Mouse (Mus musculus) kidney, embryonic 16.5 days (tissue): ENCODE results near the gene Exoc5. TPM values are rescaled to one million over a fixed set of nuclear protein-coding genes. Genes with fewer than 3 reads are reported as not detected.
"Not testable (repeated sequence)": the region's sequence is repeated elsewhere in the genome, so short reads cannot be mapped to it uniquely, and the experiment has no call there.

Experiments
- ATAC-seq: fragments of 200-750 bp; cut with Nextera tagmentation; 2 replicates; pipeline ENCODE4 v1.8.0; 2017; ENCODE audit warnings: moderate TSS enrichment; ENCODE audit not compliant: low FRiP score, low TSS enrichment
- H3K27ac ChIP-seq: fragments of 300-500 bp; sonication (generic); 2 replicates; pipeline ENCODE4 v1.5.1; 2014; ENCODE audit warnings: low read length
- H3K27me3 ChIP-seq: fragments of 300-500 bp; sonication (generic); 2 replicates; pipeline ENCODE4 v1.6.1; 2014; ENCODE audit warnings: low read length, control low read depth, mixed read lengths; ENCODE audit not compliant: insufficient read depth
- H3K36me3 ChIP-seq: fragments of 300-500 bp; sonication (generic); 2 replicates; pipeline ENCODE4 v1.6.1; 2014; ENCODE audit warnings: low read length, control low read depth, mixed read lengths; ENCODE audit not compliant: insufficient read depth
- H3K4me1 ChIP-seq: fragments of 300-500 bp; sonication (generic); 2 replicates; pipeline ENCODE4 v1.6.1; 2014; ENCODE audit warnings: low read length, control low read depth, mixed read lengths; ENCODE audit not compliant: insufficient read depth
- H3K4me2 ChIP-seq: fragments of 300-500 bp; sonication (generic); replicated peaks from 2 replicates; pipeline ENCODE4 v1.6.1; 2014; ENCODE audit warnings: low read depth, low read length
- H3K4me3 ChIP-seq: fragments of 300-500 bp; sonication (generic); 2 replicates; pipeline ENCODE4 v1.5.1; 2014; ENCODE audit warnings: mild to moderate bottlenecking, low read length
- H3K9ac ChIP-seq: fragments of 300-500 bp; sonication (generic); replicated peaks from 2 replicates; pipeline ENCODE4 v1.6.1; 2014; ENCODE audit warnings: low read length
- H3K9me3 ChIP-seq: fragments of 300-500 bp; sonication (generic); 2 replicates; pipeline ENCODE4 v1.6.1; 2016; ENCODE audit warnings: low read length, control low read depth
- WGBS: fragments of 180-500 bp; shearing (Covaris S2); extraction: QIAGEN DNeasy Blood & Tissue Kit; methylation state at CpG from one replicate; pipeline ENCODE4 v1.1.7; 2014; 5-methylcytosine and 5-hydroxymethylcytosine counted together
- polyA plus RNA-seq: library from polyadenylated mRNA; unstranded; fragments of >200 nt; fragmentation: Nextera tagmentation; extraction: Ambion mirVana; gene quantifications from 2 replicates; pipeline ENCODE4 v1.2.1, GENCODE M21; 2015

The Exoc5 gene
- polyA plus RNA-seq, result 40.4 and 42.5 TPM in 2 replicates

DNA sequence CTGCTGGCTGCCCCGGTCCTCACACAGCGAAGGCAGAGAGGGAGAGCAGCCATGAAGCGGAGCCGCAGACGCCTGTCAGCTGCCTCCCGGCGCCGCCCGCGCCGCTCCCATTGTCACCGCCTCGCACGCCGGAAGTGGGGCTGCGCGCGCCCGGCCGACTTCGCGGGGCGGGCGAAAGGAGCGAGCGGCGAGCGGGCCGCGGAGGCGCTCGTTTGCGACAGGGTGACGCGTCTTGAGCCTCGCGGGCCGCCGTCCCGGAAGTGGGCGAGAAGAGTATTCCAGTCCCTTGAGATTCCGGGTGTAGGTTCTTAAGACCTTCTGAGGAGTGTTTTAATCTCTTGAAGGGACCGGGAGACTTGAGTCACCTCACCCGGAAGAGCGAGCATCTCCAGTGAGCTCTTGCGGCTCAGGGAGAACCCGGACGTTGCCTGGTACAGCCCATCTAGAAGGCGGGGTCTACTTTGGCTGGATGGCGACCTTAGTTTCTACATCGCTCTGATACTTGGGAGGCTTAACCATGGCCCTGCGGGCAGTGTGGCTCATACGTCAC lies at the start of gene Exoc5:
Exoc5 (minus strand) TSS at position 380 of the 550 bp plus-strand sequence.
- H3K36me3 ChIP-seq, result no peaks in the 10 kb centered on the region
- under 1% methylated on average over 51 of the region's 53 CpGs for WGBS

DNA sequence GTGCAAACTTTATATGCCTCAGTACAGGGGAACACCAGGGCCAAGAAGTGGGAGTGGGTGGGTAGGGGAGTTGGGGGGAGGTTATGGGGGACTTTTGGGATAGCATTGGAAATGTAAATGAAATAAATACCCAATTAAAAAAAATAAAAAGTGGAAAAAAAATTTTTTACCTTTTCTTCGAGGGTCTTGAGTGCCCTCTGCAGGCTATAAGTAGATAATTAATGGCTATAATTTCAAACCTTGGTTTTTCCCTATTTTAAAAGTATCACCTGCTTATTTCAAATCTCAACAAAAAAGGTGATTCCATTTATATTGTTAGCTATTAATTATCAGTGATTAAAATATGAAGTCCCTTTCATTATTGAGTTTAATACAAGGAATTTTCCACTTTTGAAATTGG lies 25.3 kb upstream of the Exoc5 start:
- not testable (repeated sequence) for H3K9me3 ChIP-seq, H3K9ac ChIP-seq, H3K4me3 ChIP-seq, H3K4me2 ChIP-seq, H3K27me3 ChIP-seq, H3K27ac ChIP-seq, ATAC-seq, H3K4me1 ChIP-seq, H3K36me3 ChIP-seq
- 47% methylated on average over 1 of the region's 1 CpGs for WGBS

More for the DNA sequence above, at the start of gene Exoc5:
- peaks cover 14% of the 10 kb centered on the region for H3K4me1 ChIP-seq
- H3K4me3 ChIP-seq, result peak within 1 kb of the TSS; percentile 94
- H3K27ac ChIP-seq, result peak within 1 kb of the TSS; percentile 98
- ATAC-seq, result peak; percentile 97
- no peaks in the 10 kb centered on the region for H3K27me3 ChIP-seq
- no peaks in the 10 kb centered on the region for H3K9me3 ChIP-seq
- peak within 1 kb of the TSS; percentile 96 for H3K9ac ChIP-seq
- peak within 1 kb of the TSS; percentile 70 for H3K4me2 ChIP-seq

DNA sequence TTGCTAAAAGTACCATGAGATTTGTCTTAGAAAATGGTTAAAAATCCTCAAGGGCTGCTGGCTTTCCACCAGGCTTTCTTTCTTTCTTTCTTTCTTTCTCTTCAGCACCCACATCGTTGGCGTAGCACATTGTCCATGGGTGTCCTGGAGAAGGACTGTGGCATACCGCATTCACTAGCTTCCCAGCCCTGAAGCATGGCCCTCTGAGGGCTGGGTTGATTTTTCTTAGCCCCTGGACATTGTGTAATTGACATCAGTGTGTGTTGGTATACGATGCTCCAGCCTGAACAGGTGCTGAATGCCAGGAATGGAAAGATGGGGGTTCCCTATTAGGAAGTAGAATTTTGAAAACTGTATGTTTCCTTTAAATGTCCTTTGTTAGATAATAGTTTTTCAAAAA lies 24.8 kb upstream of the Exoc5 start:
- WGBS, result 94% methylated on average over 4 of the region's 4 CpGs
- Histone ChIP-seq H3K4me3 (no peak overlapping the region), H3K9me3 (no peaks in the 10 kb centered on the region), H3K4me1 (0 out of 2 replicates have a peak, but pooled peaks cover 11% of the 10 kb centered on the region), H3K36me3 (0 out of 2 replicates have a peak, but pooled peaks cover 4% of the 10 kb centered on the region), H3K27me3 (no peaks in the 10 kb centered on the region), H3K27ac (no peak overlapping the region), H3K9ac (no peak overlapping the region), H3K4me2 (no peak overlapping the region)
- ATAC-seq, result no peak

DNA sequence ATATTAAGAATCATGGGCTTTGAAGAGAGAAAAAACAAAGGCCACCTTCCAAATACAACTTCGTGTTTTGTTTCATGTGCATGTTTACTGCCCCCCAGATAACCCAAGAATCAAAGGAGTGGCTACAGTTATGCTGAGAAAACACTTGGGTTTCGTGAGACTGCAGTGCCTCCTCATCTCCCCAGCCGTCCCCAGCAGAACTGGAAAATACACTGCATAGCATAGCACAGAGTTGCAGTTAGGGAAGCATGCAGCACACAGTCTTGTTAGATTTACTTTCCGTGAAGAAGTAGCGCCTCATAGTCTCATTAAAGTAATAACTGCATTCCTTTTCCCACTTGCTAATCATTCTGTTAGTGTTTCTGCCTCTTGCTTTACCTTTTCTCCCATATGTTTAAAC lies 23.6 kb upstream of the Exoc5 start:
- Histone ChIP-seq H3K4me3 (no peak overlapping the region), H3K9ac (no peak overlapping the region), H3K36me3 (0 out of 2 replicates have a peak, but pooled peaks cover 7% of the 10 kb centered on the region), H3K4me2 (no peak overlapping the region), H3K27me3 (no peaks in the 10 kb centered on the region), H3K4me1 (0 out of 2 replicates have a peak, but pooled peaks cover 11% of the 10 kb centered on the region), H3K9me3 (no peaks in the 10 kb centered on the region), H3K27ac (no peak overlapping the region)
- ATAC-seq, result no peak
- WGBS, result 45% methylated on average over 5 of the region's 5 CpGs

DNA sequence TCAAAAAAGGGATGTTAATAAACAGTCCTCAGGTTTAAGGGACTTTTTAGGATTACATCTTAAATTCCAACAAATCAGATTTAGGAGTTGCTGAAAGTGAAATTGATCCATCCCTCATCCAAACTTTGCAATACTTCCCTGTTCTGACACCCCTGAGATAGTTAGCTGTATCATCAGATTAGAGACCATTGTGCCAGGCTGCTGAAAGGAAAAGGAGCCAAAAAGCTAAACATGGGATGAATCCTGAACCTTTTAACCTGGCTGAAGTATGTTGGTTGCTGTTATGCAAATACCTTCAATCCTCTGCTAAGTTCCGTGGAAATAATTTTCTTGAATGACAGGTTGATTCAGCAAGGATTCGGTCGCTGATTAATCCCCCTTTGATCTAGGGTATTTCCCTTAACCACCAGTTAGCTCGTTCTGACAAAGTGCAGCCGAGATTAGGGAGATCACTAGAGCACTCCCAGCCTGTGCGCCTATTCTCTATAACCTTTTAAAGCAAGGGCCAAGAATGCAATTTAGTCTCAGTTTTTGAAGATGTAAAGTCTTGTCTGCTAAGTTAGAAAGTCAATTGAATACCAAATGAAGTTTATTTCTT lies 23.1 kb upstream of the Exoc5 start:
- 21% methylated on average over 6 of the region's 6 CpGs for WGBS
- Histone ChIP-seq H3K4me1 (0 out of 2 replicates have a peak, but pooled peaks cover 11% of the 10 kb centered on the region), H3K4me3 (no peak overlapping the region), H3K27ac (no peak overlapping the region), H3K27me3 (no peaks in the 10 kb centered on the region), H3K9me3 (no peaks in the 10 kb centered on the region), H3K4me2 (no peak overlapping the region), H3K9ac (no peak overlapping the region), H3K36me3 (0 out of 2 replicates have a peak, but pooled peaks cover 9% of the 10 kb centered on the region)
- ATAC-seq, result no peak

DNA sequence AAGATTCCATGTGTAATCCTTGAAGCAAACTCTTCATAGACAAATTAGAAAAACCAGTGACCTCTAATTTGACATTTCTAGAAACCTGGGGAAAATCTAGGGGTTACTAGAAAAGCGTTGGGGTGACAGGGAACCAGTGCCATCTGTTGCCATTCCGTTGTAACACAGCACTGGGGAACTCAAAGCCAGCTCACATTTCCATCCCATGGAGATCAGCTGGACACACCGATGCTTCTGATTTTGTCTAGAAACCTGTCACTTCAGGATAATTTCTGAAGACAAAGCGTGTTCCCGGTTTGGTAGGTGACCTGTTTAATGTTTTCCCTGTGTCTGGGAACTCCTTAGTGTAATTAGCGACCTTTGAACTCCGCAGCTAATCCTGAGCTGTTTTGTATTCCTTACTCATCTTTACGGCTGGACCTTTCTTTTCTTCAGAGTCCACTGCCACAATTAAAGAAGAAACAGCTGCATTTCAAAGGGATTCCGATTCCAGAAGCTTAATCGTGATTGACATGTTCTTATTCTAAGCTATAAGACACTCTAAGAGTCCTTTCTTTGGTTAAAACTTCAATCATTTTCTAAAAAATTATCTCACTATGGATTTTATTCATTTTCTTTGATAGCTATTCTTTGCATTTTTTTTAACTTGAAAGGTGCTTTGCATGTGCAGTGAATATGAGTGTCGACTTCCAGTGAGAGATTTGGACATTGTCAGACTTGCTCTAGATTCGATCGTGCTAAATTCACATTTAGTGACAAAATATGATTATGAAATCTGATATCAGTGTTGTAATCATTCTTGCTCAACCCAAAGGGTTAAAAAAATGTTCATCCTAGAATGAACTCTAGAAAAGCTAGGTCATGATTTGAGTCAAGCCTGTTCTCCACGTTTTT lies 21.9 kb upstream of the Exoc5 start:
- H3K36me3 ChIP-seq, result 0 out of 2 replicates have a peak, but pooled peaks cover 11% of the 10 kb centered on the region
- H3K4me2 ChIP-seq, result no peak overlapping the region
- 49% methylated on average over 14 of the region's 14 CpGs for whole genome bisulfite sequencing
- H3K9ac ChIP-seq, result no peak overlapping the region
- H3K4me1 ChIP-seq, result 0 out of 2 replicates have a peak, but pooled peaks cover 11% of the 10 kb centered on the region
- no peak overlapping the region for H3K27ac ChIP-seq
- H3K9me3 ChIP-seq, result no peaks in the 10 kb centered on the region
- peak; percentile 35; the same call in 1 of the 2 replicates for ATAC-seq
- H3K4me3 ChIP-seq, result no peak overlapping the region
- no peaks in the 10 kb centered on the region for H3K27me3 ChIP-seq

DNA sequence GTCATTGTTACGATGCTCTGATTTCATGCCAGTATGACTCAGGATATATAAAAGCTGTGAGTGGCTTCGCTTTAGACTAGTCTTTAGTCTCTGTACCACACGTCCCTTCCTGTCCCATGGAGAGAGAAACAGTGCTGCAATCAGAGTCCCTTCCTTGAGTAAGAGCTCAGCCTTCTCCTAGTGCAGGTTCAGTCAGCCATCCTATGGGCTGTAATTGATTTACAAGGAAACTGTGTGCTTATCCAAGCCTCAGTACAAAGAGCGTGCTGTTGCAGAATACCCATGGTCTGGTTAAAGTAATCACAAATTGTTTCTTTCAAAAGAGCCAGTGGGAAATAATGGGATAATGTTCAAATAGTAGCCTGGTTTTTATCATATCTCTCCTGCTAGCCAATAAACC lies 20.1 kb upstream of the Exoc5 start:
- Histone ChIP-seq H3K4me3 (no peak overlapping the region), H3K36me3 (0 out of 2 replicates have a peak, but pooled peaks cover 11% of the 10 kb centered on the region), H3K27me3 (no peaks in the 10 kb centered on the region), H3K4me2 (no peak overlapping the region), H3K9ac (no peak overlapping the region), H3K9me3 (no peaks in the 10 kb centered on the region), H3K27ac (peak overlapping the region; percentile 6; the same call in 1 of the 2 replicates), H3K4me1 (0 out of 2 replicates have a peak, but pooled peaks cover 11% of the 10 kb centered on the region)
- 79% methylated on average over 4 of the region's 4 CpGs for WGBS
- ATAC-seq, result peak; percentile 84

DNA sequence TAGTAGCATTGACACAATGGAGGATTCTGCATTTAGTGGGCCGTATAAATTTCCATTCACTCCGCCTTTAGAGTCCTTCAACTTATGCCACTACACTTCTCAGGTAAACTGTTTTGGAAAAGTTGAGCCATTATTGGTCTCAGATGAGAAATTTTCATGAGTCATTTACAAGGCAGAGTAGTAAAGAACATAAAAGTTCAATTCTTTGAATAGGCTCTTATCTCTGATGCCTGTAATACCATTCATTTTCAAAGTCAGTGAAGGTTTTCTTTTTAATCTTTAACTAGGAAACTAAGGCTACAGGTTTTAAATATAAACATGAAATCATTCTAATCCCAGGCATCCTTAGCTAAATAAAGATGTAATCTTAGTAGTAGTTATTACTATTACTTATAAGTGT lies 12.4 kb upstream of the Exoc5 start:
- no peak for ATAC-seq
- WGBS, result 81% methylated on average over 2 of the region's 2 CpGs
- H3K4me2 ChIP-seq, result no peak overlapping the region
- no peaks in the 10 kb centered on the region for H3K9me3 ChIP-seq
- H3K27ac ChIP-seq, result 0 out of 2 replicates have a peak overlapping the region, but pooled peaks have one; percentile 20
- peaks cover 12% of the 10 kb centered on the region for H3K36me3 ChIP-seq
- 0 out of 2 replicates have a peak, but pooled peaks cover 3% of the 10 kb centered on the region for H3K4me1 ChIP-seq
- no peaks in the 10 kb centered on the region for H3K27me3 ChIP-seq
- no peak overlapping the region for H3K9ac ChIP-seq
- no peak overlapping the region for H3K4me3 ChIP-seq

DNA sequence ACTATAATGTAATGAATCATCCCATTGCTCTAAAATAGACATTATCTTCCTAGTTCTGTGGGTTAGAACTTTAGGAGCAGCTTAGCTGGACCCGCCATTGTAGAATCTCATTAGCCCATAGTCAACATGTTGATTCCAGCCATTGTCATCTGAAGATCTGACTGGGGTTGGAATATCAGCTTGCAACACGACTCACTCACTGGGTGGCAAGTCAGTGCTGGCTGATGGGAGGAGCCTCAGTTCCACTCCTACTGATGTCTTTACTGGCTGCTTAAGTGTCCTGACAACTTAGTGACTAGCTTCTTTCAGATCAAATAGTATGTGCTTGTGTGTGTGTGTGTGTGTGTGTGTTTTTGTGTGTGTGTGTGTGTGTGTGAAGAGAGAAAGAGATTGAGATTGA lies 7.9 kb upstream of the Exoc5 start:
- Histone ChIP-seq H3K4me1 (0 out of 2 replicates have a peak, but pooled peaks cover 3% of the 10 kb centered on the region), H3K9ac (no peak overlapping the region), H3K9me3 (no peaks in the 10 kb centered on the region), H3K27me3 (no peaks in the 10 kb centered on the region), H3K4me3 (no peak overlapping the region), H3K27ac (no peak overlapping the region), H3K36me3 (peaks cover 10% of the 10 kb centered on the region), H3K4me2 (no peak overlapping the region)
- 67% methylated on average over 2 of the region's 2 CpGs for WGBS
- no peak for ATAC-seq
